Mouse (Mus musculus) lung, embryonic 16.5 days (tissue): ENCODE measurements around the gene Npy4r. TPM values are rescaled to one million over a fixed set of nuclear protein-coding genes. Genes with fewer than 3 reads are reported as not detected.

Experiments used
- ATAC-seq: fragments of 200-750 bp; cut with Nextera tagmentation; 2 replicates; pipeline ENCODE4 v1.8.0; 2017; ENCODE audit warnings: low read depth, mild to moderate bottlenecking, moderate library complexity
- H3K27ac ChIP-seq: fragments of 300-500 bp; sonication (generic); 2 replicates; pipeline ENCODE4 v1.5.1; 2014; ENCODE audit warnings: mild to moderate bottlenecking, control low read depth, low read length
- H3K27me3 ChIP-seq: fragments of 300-500 bp; sonication (generic); 2 replicates; pipeline ENCODE4 v1.6.1; 2014; ENCODE audit warnings: low read depth, low read length, mixed read lengths; ENCODE audit not compliant: control insufficient read depth, insufficient read depth
- H3K36me3 ChIP-seq: fragments of 300-500 bp; sonication (generic); 2 replicates; pipeline ENCODE4 v1.6.1; 2014; ENCODE audit warnings: low read length; ENCODE audit not compliant: control insufficient read depth, insufficient read depth
- H3K4me1 ChIP-seq: fragments of 300-500 bp; sonication (generic); replicated peaks from 2 replicates; pipeline ENCODE4 v1.6.1; 2014; ENCODE audit warnings: low read length, mixed read lengths; ENCODE audit not compliant: control insufficient read depth, insufficient read depth
- H3K4me2 ChIP-seq: fragments of 300-500 bp; sonication (generic); 2 replicates; pipeline ENCODE4 v1.6.1; 2014; ENCODE audit warnings: low read depth, low read length, control low read depth
- H3K4me3 ChIP-seq: fragments of 300-500 bp; sonication (generic); 2 replicates; pipeline ENCODE4 v1.5.1; 2014; ENCODE audit warnings: mild to moderate bottlenecking, low read length, control low read depth
- H3K9ac ChIP-seq: fragments of 300-500 bp; sonication (generic); 2 replicates; pipeline ENCODE4 v1.6.1; 2014; ENCODE audit warnings: low read length, control low read depth
- H3K9me3 ChIP-seq: fragments of 300-500 bp; sonication (generic); 2 replicates; pipeline ENCODE4 v1.6.1; 2016; ENCODE audit warnings: low read length; ENCODE audit not compliant: control insufficient read depth
- WGBS: fragments of 180-500 bp; shearing (Covaris S2); extraction: QIAGEN DNeasy Blood & Tissue Kit; methylation state at CpG from one replicate; pipeline ENCODE4 v1.1.7; 2014; 5-methylcytosine and 5-hydroxymethylcytosine counted together
- polyA plus RNA-seq: library from polyadenylated mRNA; unstranded; fragments of >200 nt; fragmentation: Nextera tagmentation; extraction: Ambion mirVana; gene quantifications from 2 replicates; pipeline ENCODE4 v1.2.1, GENCODE M21; 2015

The Npy4r gene
- polyA plus RNA-seq = 0.05 and 0.20 TPM in 2 replicates

DNA sequence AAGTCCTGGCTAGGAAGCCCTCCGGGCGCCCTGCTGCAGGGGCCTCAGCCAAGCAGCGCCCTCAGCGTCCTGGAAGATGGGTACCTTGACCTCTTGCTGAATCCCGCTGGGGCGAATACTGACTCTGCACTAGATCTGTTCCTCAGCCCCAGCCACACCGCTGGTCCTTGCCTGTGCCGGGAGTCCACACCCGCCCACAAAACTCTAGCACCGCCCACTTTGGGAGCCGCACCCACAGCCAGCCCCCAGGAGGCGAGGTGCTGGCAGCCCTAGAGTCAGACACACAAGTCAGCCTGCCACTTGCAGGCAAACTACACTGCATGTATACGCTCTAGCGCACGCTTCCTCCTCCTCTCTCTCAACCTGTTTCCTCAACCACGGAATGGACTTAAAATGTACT is at the start of gene Npy4r:
TSS of gene Npy4r (minus strand) at position 148 of the 400 bp plus-strand sequence.
- ATAC-seq = peak; percentile 91
- H3K4me2 ChIP-seq = peak within 1 kb of the TSS; percentile 26

DNA sequence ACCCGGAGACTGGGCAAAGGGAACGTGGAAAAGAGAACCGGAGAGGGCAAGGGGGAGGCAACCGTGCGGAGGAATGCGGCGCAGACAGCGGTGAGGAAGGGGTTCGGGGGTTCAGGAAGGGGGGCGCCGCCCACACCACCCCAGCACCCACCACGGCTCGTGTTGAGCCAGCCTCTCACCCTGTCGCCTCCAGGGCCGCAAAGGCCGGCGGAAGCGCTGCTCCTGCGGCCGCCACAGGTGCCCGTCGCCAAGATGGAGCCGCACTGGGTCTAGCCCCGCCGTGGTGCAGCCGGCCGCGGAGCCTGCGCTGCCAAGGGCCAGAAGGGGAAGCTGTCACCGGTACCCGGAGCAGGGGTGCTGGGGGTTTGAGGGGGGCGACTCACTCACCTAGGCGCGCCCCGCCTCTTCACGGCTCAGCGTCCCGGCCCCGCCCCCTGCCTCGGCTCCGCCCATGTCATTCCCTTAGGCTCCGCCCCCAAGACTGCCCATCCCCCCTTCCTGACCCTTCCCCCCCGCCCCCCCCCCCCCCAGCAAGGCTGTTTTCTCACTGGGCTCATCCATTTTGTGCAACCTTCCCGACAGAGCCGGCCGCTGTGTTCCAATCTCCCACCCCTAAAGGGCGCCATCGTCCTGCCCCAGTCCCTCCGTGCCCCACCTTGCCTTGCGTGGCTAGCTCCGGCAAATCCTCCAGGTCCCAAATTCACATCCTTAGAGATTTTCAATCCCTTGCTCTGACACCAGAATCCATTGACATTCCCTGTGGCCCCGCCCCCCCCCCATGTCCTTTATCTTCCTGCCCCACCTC is 49.1 kb upstream of the Npy4r start, which contains the start of gene Gprin2:
TSS of gene Gprin2 (minus strand) at position 423 of the 805 bp plus-strand sequence.
- peak; percentile 65 for ATAC-seq
- no peaks in the 10 kb centered on the region for H3K36me3 ChIP-seq
- WGBS = 4% methylated on average over 47 of the region's 52 CpGs
- H3K27ac ChIP-seq = no peak within 1 kb of the TSS
- H3K9me3 ChIP-seq = no peaks in the 10 kb centered on the region
- H3K4me3 ChIP-seq = peak within 1 kb of the TSS; percentile 68
- peak within 1 kb of the TSS; percentile 98 for H3K4me2 ChIP-seq
- no peaks in the 10 kb centered on the region; the same call in 1 of the 2 replicates for H3K4me1 ChIP-seq
- peak within 1 kb of the TSS; percentile 62 for H3K9ac ChIP-seq
- peaks cover 3% of the 10 kb centered on the region; the same call in 1 of the 2 replicates for H3K27me3 ChIP-seq

More for the DNA sequence above, at the start of gene Npy4r:
- H3K9me3 ChIP-seq = no peaks in the 10 kb centered on the region
- WGBS = 6% methylated on average over 16 of the region's 16 CpGs
- no peak within 1 kb of the TSS for H3K27ac ChIP-seq
- no peaks in the 10 kb centered on the region for H3K36me3 ChIP-seq
- no peak within 1 kb of the TSS for H3K4me3 ChIP-seq
- H3K9ac ChIP-seq = no peak within 1 kb of the TSS
- no peaks in the 10 kb centered on the region for H3K4me1 ChIP-seq
- no peaks in the 10 kb centered on the region for H3K27me3 ChIP-seq

DNA sequence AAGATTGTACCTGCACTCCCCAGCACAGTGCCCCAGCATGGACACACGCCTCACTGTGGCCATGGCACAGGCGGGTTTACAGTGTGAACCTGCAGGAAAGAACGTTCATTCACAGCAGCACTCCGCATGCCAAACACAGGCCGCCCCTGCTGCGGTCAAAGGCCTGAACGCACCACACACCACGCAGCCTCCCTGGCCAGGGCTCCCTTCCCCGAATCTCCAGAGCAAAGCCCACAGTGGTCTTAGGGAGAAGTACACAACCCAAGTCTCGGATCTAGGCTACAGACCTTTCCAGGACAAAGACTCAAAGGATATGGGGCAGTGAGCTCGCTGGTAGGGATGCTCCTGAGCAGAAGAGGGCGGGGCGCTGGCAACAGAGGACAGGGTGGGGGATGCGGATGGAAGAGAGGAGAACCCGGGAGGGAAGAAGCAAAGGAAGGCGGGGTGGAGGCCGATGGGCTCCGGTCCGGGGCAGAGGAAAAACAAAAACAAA is 48.5 kb upstream of the Npy4r start:
- H3K27me3 ChIP-seq = peaks cover 3% of the 10 kb centered on the region; the same call in 1 of the 2 replicates
- H3K4me3 ChIP-seq = peak overlapping the region; percentile 68
- no peak overlapping the region for H3K27ac ChIP-seq
- H3K9ac ChIP-seq = peak overlapping the region; percentile 62
- no peaks in the 10 kb centered on the region for H3K9me3 ChIP-seq
- H3K4me1 ChIP-seq = no peaks in the 10 kb centered on the region; the same call in 1 of the 2 replicates
- ATAC-seq = peak; percentile 60
- 6% methylated on average over 19 of the region's 19 CpGs for WGBS
- no peaks in the 10 kb centered on the region for H3K36me3 ChIP-seq
- peak overlapping the region; percentile 98 for H3K4me2 ChIP-seq

DNA sequence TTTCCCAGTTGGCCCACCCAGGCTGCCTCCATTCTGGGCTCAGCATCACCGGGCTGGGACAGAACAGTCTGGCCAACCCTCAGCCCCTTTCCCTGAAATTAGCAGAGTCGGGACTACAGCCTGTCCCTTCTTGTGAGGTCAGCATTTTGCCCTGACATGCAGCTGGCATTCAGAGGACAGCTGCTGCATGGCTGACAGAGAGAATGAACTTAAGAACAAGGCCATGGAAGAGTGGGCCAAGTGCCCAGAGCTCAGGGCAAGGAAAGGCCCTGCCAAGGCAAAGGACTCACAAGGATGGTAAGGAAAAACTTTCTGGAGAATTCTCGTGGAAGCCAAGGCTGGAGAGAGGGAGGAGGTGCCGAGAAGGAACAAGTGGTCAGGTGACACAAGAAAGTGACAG is 44.4 kb upstream of the Npy4r start:
- Histone ChIP-seq H3K9ac (no peak overlapping the region), H3K27ac (no peak overlapping the region), H3K27me3 (peaks cover 3% of the 10 kb centered on the region; the same call in 1 of the 2 replicates), H3K4me3 (no peak overlapping the region), H3K4me1 (no peaks in the 10 kb centered on the region; the same call in 1 of the 2 replicates), H3K36me3 (no peaks in the 10 kb centered on the region), H3K4me2 (no peak overlapping the region), H3K9me3 (no peaks in the 10 kb centered on the region)
- no peak for ATAC-seq
- WGBS = 34% methylated on average over 4 of the region's 4 CpGs

DNA sequence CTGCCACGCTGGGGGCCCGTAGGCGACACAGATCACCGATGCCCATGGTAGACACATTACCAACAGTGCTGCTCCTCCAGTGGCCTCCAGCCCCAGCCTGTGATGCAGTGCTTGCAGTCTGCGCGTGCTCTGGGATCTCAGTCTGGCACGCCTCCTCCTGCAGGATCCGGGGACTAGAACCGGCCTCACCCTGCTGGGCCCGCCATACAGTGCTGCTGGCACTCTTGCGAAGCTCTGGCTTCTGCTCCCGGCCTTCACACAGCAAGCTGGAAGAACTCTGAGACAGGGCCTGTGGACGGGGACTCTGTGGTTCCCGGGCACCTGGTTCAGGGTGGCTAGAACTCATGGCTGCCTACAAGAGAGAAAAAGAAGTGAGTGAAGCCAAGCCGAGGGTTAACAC is 43.2 kb upstream of the Npy4r start:
- peaks cover 3% of the 10 kb centered on the region; the same call in 1 of the 2 replicates for H3K27me3 ChIP-seq
- no peak overlapping the region for H3K9ac ChIP-seq
- H3K36me3 ChIP-seq = no peaks in the 10 kb centered on the region
- H3K9me3 ChIP-seq = no peaks in the 10 kb centered on the region
- no peaks in the 10 kb centered on the region for H3K4me1 ChIP-seq
- H3K4me2 ChIP-seq = no peak overlapping the region
- H3K4me3 ChIP-seq = no peak overlapping the region
- no peak overlapping the region for H3K27ac ChIP-seq
- ATAC-seq = no peak
- WGBS = 86% methylated on average over 15 of the region's 15 CpGs

DNA sequence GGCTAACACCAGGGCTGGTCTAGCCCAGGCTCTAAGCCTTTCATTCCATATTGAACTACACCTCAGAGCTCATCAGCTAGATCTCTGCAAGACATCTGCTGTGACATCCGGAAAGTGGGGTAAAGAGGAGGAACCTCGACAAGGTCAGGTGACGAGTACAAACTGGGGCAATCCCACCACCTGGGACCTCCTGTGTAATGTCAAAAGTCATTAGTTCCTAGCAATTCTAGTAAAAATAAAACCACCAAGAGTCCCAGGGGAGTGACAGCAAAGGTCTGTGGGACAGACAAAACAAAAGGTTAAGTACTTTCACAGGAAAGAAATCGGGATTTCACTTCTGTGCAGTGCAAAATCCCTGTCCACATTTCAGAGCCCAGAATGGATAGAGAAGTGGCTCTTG is 41.6 kb upstream of the Npy4r start:
- Histone ChIP-seq H3K4me3 (no peak overlapping the region), H3K9me3 (no peaks in the 10 kb centered on the region), H3K27me3 (no peaks in the 10 kb centered on the region), H3K4me1 (no peaks in the 10 kb centered on the region), H3K36me3 (no peaks in the 10 kb centered on the region), H3K27ac (no peak overlapping the region), H3K9ac (no peak overlapping the region), H3K4me2 (no peak overlapping the region)
- WGBS = 82% methylated on average over 4 of the region's 4 CpGs
- no peak for ATAC-seq

DNA sequence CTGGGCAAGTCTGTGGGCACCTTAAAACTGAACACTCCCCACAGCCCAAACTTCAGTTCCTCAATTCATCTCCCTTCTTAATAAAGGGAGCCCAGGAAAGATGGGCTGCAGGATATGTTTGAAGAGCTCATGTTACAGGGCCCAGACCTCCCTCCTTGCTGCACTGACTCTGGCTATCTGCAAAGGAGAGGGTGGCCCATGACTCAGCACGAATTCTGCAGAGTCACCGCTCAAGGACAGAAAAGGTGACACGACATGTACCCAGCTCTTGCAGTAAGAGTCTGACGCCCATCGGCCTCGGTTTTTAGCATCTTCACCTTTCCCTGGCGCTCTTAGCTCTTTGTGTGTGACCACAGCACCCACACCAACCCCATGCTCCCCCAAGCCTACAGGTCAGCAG is 38.1 kb upstream of the Npy4r start:
- H3K4me2 ChIP-seq = no peak overlapping the region
- H3K9ac ChIP-seq = no peak overlapping the region
- H3K27me3 ChIP-seq = no peaks in the 10 kb centered on the region
- no peaks in the 10 kb centered on the region for H3K4me1 ChIP-seq
- no peak overlapping the region for H3K4me3 ChIP-seq
- H3K9me3 ChIP-seq = no peaks in the 10 kb centered on the region
- 59% methylated on average over 7 of the region's 7 CpGs for WGBS
- H3K27ac ChIP-seq = no peak overlapping the region
- H3K36me3 ChIP-seq = no peaks in the 10 kb centered on the region
- ATAC-seq = no peak

DNA sequence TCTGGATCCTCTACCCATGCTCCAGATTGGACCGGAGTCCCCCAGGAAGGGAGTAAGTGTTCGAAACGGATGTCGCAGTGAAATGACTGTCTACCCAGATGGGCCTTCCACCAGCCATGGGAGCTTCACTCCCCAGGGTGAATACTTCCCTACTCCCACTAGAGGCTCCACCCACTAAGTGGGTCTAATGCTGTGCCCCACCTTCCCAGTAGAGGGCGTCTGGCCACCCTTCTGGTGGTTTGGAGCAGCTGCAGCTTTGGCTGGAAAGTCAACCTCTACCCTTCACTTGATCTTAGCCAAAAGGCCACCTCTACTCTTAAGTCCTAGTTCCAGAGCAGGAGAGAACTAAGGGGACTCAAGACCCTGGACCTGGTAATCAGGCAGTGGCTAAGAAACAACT is 36.3 kb upstream of the Npy4r start:
- no peak overlapping the region for H3K9ac ChIP-seq
- H3K4me3 ChIP-seq = no peak overlapping the region
- H3K9me3 ChIP-seq = no peaks in the 10 kb centered on the region
- no peaks in the 10 kb centered on the region for H3K4me1 ChIP-seq
- H3K36me3 ChIP-seq = no peaks in the 10 kb centered on the region
- WGBS = 69% methylated on average over 5 of the region's 5 CpGs
- H3K27me3 ChIP-seq = no peaks in the 10 kb centered on the region
- 0 out of 2 replicates have a peak, but pooled peaks have one; percentile 38 for ATAC-seq
- no peak overlapping the region for H3K27ac ChIP-seq
- no peak overlapping the region for H3K4me2 ChIP-seq

DNA sequence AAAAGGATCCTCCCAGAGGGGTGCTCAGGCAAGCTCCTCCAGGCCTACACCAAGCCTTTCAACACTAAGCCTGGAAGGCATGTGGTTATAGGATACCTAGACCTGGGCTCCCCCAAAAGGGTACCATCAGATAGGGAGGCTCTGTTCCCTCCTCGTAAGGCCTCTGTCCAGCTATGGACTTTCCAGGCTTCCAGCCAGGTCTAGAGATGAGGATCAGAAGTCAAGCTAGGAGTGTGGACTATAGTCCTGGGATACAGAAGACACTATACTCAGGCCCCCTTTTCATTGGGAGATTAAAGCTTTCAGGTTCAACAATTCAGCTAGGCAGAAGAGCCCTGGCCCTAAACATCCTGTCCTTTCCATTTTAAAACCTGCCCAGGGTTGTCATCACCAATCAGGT is 30.8 kb upstream of the Npy4r start:
- no peak overlapping the region for H3K4me3 ChIP-seq
- no peak overlapping the region for H3K4me2 ChIP-seq
- H3K4me1 ChIP-seq = no peaks in the 10 kb centered on the region
- ATAC-seq = no peak
- 81% methylated on average over 1 of the region's 1 CpGs for WGBS
- no peaks in the 10 kb centered on the region; the same call in 1 of the 2 replicates for H3K9me3 ChIP-seq
- H3K36me3 ChIP-seq = no peaks in the 10 kb centered on the region
- H3K27ac ChIP-seq = no peak overlapping the region
- no peaks in the 10 kb centered on the region for H3K27me3 ChIP-seq
- no peak overlapping the region for H3K9ac ChIP-seq
